Mouse (Mus musculus): ENCODE data around the gene Pgf.
A peak's percentile ranks its signal among the peaks of the same experiment; 100 is the strongest.

The Pgf gene

DNA sequence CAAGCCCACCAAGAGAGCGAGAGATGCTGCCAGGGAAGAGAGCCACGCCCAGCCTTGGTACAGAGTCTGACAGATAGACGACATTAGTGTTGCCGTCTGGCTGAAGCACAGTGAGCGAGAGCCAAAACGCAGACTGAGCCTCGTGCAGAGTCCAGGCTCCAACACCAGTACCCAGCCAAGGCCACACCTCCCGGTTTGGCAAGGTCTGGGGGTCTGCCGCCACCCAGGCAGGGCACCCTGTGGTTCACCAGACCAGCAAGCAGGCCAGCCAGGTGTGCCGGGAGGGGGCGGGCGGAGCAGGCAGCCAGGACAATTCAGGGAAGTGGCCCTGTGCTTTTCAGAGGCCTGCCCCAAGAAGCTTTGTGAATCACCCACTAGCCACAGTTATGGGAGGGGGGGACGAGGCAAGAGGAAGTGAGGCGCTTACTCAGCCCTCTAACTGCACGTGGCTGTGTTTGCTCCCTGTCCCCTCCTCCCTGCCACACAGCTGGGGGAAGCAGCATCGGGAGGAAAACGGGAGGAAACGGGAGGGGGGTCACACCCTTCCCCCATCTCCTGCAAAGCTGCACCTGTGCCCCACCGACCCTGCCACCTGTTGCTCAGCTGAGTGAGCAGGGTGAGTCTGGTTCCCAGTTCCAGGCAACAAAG is 15.0 kb upstream of the Pgf start:
- no peak for DNase-seq (ENCODE audit: low spot score in 2 of 2)

DNA sequence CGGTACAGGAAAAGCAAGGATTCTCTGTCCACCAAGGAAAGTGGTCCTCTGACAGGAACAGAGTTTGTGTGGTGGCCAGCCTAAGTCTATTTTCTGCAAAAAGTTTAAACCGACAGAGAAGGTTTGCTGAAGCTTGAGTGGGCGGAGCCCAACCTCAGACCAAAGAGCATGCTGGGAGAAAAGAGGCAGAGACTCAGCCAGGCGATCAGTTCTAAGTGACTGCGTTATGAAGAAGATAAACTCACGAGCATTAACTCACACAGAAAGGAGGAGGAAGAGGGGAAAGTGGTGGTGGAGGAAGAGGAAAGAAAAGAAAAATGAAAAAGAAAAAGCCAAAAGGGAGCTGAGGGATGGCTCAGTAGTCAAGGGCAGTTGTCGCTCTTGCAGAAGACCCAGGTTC is 12.7 kb upstream of the Pgf start:
- no peak for DNase-seq (ENCODE audit: low spot score in 2 of 2)

DNA sequence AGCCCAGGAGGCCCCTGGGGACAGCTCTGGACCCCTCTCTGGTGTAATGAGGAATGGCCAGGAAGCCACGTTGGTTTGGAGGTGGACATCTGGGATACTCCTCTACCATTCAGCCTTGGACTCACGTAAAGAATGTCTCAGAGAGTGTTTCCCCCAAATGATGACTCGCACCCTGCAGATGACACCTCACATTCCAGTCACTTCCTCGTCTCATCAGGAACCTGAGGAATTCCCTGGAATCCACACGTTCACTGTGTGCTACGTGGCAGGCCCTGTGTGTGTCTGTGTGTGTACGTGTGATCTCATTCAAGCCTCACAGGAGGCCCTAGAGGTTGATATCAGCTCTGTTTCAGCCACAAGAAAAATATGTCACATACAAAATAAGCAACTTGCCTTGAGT is 8.8 kb upstream of the Pgf start:
- DNase-seq (ENCODE audit: low spot score in 2 of 2): no peak

DNA sequence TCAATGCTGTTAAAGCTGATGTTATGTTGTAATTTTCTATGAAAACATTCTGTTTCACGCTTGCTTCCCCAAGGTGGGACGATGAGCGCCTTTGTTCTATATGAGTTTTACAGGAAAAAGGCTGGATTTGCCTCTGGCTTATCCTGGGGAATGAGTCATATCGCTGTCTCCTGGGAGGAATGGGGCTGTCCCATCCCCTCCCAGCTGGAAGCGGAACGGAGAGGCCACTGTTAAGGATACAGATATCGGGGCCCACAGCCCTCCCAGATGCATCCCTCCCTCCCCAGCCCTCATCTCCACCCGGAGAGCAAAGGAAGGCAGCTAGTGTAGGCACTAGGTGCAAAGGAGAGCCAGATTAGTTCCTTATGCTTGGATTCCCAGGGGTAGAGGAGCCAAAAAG is 8.2 kb upstream of the Pgf start:
- DNase-seq (ENCODE audit: low spot score in 2 of 2): no peak

DNA sequence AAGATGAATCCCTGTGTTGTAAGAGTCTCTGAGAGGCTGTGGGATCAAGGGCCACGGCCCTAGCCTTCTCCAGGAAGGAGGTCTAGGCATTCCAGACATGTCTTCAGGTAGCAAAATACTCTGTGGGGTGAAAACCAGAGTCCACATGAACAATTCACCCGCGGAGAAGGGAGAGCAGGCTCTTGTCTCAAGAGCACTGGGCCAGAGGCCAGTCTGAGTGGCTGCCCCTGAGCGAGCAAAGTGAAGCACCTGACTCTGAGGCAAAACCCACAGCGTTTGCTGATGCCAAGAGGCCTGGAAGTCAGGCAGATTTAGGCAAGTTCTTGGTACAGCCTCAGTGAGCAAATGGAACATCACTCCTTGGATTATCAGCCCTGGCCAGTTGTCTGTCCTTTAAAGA is 6.5 kb upstream of the Pgf start:
- no peak for DNase-seq (ENCODE audit: low spot score in 2 of 2)

DNA sequence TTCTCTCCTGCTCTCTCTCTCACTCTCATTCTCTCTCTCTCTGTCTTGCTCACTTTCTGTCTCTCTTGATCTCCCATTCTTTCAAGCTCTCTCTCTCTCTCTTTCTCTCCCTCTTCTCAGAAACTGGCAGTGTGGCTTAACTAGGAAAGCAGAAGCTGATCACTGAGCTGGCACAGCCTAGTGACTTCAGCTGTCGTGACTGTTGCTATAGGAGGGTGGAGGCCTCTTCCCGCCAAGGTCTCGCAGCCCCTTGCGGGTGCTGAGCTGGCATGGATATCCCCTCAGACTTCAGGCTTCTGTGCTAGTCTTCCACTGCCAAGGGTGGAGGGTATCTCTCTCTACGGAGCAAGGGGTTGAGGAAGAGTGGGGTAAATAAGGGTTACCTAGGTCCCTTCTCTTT is 5.3 kb upstream of the Pgf start:
- DNase-seq (ENCODE audit: low spot score in 2 of 2): no peak

DNA sequence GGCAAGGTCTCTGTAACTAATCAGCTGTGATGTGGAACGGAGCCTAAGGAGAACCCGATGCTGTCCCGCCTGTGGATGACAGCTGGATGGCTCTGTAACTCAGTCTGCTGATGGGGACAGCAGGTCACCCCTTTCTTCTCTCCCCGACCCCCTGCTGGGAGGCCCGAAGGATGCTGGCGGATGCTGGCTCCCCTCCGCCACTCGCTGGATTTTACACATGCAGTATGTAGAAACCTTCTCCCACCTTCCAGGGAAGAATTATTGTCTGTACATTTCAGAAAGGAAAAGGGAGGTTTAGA is 4.7 kb upstream of the Pgf start:
- no peak for DNase-seq (ENCODE audit: low spot score in 2 of 2)

DNA sequence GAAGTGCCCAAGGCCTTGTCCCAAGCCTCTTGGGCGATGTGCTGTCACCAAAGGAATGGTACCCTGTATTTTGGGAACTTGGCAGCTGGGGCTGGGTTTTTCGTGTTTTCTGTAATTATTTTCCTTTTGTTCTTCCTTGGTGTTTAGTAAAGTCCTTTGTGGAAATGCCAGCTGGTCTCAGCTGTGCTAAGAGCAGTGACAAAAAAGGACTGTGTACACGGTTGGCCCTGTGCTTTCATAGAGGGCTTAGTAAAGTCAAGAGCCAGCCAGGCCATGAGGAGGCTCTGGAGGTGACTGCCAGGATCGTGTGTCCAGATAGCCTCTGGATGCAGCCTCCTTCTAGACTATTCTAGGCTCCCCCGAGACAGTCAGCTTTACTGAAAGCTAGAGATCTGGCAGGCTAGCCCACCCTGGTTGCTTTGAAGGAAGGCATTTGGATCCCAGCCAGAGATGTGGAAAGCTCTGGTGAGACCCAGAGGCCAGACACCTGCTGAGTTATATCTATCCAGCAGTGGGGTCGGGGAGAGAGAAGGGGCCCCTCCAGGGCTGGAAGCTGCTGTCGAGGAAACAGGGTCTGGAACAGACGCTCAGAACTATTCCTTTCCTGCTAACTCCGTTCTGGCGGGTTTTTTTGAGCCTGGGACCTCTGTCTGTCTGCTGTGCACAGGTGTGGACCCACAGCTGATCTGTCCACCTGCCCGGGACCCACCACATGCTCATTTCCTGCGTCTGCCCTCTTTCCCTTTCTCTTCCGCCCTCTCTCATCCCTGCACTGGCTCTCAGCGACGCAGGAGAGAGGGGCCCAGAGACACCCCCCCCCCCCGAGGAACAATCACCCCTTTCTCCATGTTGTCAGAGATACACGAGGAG is 4.1 kb upstream of the Pgf start:
- no peak for DNase-seq (ENCODE audit: low spot score in 2 of 2)

DNA sequence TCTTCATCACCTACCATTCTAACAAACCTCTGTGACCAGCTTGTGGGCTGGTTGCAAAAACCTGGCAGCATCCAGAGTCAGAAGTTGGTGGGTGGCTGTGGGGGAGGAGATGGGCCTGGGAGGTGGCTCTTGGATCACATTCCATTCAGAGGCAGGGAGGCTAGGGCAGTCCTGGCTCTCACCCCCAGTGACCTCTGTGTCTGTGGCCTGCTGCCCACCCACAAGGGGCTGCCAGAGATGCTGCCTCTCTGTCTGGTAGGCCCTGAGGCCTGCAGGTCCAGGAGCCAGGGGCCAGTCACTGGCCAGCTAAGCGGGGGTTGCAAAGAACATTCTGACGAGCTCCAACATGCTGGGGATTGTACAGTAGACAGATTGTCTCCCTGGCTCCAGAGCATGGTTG is 704 bp upstream of the Pgf start:
- DNase-seq (ENCODE audit: low spot score in 2 of 2): no peak

DNA sequence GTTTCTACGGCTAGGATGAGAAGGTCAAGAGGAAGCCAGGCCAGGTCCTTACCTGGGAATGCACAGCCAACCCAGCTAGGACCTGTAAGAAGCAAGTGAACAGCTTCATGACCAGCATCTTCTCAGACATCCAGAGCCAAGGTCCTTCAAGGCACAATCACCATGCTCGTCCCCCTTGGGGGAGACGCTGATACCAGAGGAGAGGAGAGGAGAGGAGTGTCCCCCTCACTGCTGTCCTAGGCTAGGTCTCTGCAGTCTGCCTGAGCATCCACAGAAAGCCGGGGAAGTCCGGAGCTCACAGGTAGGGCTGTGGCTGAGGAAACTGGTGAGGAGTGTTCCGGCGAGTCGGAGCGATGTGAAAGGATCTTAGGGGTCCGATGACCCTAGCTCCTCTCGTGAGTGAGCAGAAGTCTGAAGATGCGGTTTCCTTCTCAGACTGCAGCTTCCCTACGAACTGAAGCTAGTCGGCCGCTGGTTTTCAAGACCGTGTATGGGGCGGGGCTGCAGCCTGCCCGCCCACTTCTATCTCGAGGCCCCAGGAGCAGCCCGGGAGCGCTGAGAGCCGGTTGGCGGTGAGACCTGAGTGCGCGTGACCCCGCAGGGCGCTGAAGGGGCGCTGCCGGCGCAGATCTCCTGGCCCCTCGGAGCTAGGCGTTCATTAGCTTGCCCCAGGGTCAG is 605 bp downstream of the Pgf start:
- no peak for DNase-seq (ENCODE audit: low spot score in 2 of 2)

DNA sequence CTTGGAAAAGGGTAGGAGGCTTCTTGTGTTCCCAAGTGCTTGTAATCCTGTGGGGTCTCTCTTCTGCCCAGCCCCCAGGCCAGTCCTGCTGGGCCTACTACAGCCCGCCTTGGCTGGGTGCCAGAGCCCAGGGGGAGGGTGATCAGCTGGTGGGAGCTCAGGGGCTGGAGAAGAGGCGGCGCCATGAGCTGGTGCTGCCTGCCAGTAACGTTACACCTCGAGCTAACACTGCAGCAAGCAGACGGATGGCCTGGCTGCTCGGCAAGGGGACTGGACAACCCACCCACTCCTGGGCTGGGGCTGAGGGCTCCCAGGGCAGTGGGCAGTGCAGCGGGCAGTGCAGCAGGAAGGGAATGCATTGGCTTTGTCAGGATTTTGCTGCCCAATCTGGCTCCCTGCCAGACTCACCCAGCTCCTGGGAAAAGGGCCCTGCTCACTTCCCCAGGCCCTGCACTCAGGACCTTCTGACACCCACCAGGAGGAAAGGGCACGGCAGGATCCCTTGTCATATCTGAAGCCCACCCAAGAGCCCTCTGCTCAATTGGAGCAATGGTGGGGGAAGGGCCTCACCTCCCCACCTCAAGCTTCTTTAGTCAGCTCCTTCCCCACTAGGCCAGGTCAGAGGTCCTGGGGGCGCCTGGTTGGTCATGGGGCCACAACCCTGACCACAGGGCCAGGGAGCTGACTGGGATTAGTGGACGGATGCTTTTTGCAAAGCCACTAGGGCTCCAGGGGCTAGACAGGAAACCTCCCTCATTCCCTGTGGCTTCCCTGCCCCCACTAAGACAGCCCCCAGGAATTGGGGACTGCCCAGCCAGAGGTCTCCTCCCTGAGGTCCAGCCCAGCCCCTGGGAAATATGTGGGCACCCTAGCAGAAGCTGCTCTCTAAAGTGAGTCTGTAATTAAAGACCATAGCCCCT is 1.4 kb downstream of the Pgf start:
- DNase-seq (ENCODE audit: low spot score in 2 of 2): no peak

DNA sequence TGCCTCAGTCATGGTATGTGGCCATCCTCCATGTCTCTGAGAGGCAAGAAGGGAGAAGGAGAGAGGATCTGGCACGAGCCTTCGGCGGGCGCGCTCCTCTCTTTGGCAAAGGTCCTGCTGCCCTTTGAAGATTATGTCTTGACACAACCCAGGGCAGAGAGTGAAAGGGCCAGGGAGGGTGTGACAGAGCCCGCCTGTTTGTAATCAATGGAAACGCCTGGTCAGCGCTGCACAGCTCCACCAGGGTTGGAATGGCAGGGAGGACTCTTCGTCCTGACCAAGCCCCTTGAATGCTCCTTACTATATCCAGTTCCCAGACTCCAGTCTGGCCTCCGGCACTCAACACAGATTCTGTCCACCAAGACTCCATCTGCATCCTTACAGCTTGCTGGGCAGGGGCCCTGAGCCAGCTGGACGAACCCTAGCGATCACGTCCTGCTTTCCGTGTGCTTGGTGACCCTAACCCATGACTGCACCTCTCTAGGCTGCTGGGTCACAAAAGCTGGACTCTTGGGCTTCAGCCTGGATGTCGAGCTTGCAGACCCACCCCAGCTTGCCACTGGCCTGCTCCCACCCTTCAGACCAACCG is 2.4 kb downstream of the Pgf start:
- no peak for DNase-seq (ENCODE audit: low spot score in 2 of 2)

DNA sequence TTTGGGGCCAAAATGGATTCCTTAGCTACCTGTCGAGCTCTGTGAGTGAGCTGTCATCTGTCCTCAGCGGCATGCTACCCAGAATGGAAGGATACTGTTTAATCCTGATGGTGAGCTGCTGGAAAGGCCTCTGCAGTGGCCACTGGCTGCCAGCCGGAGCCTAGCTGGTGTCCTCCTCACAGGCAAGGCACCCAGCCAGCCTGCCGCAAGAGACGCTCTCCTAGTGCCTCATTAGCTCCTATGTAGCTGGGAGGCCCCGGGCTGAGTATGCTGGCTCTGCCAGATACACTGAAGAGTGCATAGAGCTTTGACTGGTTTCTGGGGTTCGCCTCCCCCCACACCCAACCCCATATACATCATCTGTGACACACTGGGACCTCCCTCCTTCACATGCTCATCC is 3.6 kb downstream of the Pgf start:
- DNase-seq (ENCODE audit: low spot score in 2 of 2): no peak

DNA sequence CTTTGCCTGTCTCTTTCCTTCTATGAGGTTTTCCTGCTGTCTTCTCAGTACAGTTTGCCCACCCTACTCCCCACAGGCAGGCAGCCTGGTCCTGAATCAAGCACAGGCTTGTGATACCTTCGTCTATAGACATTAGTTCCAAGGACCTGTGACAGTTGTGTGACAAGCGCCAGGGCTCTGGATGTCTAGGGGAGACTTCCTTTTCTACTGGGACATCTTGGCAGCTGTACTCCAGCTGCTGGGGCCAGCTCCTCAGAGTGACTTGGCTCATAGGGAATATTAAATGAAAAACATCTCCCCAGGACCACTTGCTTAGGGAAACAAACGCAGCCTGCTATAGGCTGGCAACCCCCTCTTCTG is 6.7 kb downstream of the Pgf start:
- no peak for DNase-seq (ENCODE audit: low spot score in 2 of 2)

DNA sequence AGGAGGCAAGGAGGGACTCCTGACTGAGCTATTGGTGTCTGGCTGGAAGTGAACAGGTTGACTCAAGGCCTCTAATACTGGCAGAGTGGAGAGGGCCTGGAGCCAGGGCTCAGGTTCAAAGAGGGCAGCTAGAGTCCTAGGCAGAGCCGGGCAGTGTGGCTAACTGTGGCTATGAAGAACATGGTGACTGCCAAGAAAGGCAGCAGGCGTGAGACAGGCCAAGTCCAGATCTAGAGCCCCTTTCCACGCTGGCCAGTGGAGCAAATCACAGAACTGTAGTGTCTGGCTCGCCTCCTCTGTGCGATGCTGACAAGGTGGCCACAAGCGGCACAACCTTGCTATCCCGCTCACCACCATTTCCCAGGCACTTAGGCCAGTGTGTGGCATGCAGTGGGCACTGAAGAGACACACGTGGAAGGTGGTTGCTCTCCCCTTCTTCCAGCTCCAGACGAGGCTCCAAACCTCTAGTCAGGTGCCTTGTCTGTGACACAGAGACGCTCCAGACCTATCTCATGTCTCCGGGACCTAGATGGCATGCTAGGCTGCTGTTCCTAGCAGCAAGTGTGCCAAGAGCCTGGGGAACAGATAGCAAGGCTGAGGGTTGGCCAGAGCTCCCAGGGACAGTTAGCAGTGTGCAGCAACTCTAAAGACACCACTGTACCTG is 7.2 kb downstream of the Pgf start:
- no peak for DNase-seq (ENCODE audit: low spot score in 2 of 2)

DNA sequence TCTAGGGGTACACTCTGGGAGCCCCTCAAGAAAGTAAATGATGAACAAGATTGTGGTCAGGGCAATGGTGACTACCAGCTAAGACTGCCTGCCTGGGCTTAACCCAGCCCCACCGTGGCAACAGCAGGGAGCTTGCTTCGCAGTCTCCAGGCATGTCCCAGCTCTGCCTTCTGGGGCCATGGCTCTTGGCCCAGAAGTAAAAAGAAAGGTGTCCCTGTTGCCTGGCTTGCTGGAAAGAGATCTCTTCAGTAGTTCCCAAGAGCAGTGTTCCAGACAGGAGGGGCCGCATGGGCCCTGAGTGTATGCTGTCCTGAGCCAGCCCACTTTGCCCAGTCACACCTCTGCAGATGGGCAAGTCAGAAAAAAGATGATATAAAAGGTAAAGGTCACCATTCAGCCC is 7.7 kb downstream of the Pgf start:
- DNase-seq (ENCODE audit: low spot score in 2 of 2): no peak

DNA sequence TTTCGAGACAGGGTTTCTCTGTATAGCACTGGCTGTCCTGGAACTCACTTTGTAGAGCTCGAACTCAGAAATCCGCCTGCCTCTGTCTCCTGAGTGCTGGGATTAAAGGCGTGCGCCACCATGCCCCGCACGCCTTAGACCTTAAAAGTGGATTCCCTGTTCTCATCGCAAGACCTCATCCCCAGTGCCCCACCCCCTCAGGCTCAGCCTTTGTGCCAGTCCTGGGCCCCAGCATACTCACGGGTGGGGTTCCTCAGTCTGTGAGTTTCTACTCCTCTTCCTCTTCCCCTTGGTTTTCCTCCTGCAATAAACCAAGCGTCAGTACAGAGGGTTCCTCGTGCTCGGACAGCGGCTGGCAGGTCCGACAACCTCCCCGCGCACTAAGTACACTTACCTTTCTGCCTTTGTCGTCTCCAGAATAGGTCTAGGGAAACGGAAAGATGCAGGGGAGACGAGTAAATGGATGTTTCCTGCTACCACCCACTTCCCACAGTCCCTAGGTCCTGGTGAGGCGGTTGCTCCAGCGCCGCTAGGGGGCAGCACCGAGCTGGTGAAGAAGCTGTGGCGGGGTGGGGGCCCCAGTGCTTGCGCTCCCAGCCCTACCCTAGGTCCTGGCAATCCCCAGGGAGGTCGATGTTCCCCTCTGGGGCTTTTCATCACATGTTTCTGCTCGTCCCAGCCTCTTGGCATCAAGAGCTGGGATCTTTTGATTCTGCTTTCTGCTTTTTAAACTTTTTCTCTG is 8.3 kb downstream of the Pgf start:
- peak; percentile 81 to 86 for DNase-seq (ENCODE audit: low spot score in 2 of 2)

DNA sequence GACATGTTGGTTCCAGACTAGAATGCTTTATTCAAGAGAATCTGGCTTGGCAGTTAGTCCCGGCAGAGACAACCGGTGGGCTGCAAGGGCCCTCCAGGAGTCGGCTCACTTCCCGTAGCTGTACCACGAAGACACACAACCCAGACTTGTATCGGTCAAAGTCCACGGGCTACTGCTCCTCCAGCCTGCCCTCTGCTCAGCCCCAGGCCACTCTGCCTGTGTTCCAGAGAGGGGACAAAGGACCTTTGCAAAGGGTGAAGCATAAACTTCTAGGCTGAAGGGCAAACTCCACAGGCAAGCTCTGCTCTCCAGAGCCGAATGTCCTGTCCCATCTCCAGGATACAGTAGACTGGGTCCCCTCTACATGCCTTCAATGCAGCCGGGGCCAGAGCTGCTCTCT is 11.0 kb downstream of the Pgf start:
- DNase-seq (ENCODE audit: low spot score in 2 of 2): no peak

DNA sequence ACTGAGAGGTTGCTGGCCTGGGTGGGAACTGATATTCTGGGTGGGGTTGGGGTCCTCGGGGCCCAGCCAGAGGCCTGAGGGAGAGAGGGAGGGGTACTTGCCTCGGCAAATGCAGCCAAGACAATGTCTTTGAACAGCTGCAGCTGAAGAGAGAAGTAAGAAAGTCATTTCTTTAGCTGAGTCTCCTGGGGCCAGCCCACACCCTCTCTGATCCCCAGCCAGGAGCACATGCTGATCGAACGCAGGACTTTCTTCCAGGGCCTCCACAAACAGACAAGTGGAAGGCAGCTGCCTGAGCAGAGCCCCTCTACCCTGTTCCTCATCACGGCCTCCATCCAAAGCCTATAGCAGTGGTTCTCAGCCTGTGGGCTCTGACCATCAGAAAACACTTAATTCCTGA is 12.6 kb downstream of the Pgf start:
- no peak for DNase-seq (ENCODE audit: low spot score in 2 of 2)

DNA sequence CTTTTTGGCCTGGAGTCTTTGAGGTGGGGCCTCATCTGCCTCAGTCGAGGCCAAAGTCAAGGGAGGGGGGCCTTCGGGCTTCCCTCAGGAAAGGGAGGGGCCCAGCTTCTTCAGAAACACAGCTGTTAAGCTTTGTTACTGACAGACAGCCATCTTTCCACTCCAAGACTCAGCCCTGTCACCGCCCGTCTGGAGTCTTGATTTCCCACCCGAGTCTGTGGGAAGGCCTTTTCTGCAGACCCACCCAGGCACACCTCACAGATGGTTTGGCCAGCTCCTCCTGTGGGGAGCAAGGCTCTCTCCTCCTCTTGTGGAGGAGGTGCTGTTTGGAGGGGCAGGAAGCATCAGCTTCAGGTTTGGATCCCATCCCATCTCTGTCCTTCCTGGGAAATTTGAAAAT is 18.0 kb downstream of the Pgf start:
- no peak for DNase-seq (ENCODE audit: low spot score in 2 of 2)

DNA sequence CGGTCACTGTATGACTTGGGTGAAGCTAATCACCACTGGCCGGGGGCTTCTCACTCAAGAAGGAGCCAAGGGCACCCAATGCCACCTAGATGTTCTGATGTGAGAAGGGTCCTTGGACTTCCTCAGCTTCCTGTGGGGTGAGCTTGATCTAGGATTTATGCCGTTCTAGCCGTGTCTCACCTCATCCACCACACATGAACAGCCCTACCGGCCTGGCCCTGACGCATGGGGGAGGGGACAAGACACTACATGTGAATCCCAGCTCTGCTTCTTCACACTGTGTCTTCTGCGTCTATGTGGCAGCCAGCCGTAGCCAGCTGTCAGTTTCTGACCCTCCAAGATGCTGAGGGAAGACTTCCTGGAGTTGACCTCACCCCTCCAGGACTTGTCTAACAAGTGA is 18.8 kb downstream of the Pgf start:
- DNase-seq (ENCODE audit: low spot score in 2 of 2): no peak
